Mouse (Mus musculus): ENCODE results near the gene Prepl.
A peak's percentile ranks its signal among the peaks of the same experiment; 100 is the strongest.

GRCm38 (mm10) chr17:85116643-85117042 lies 26.6 kb upstream of the Prepl start:
- TF ChIP-seq CTCF (conservative IDR thresholded peaks at IDR 0.05; ENCODE audit: insufficient read depth, insufficient read length, low read depth, low read length) = peak; percentile 77
- no peak for TF ChIP-seq POLR2A (IDR thresholded peaks at IDR 0.05; ENCODE audit: low read depth, low read length)

Data from kidney, adult 2 months (tissue).